Mouse (Mus musculus) stomach, embryonic 16.5 days (tissue): ENCODE results near the gene Scamp4. TPM values are rescaled to one million over a fixed set of nuclear protein-coding genes. Genes with fewer than 3 reads are reported as not detected.

Experiments used
- ATAC-seq: fragments of 200-750 bp; cut with Nextera tagmentation; 2 replicates; pipeline ENCODE4 v1.8.0; 2017; ENCODE audit warnings: moderate number of reproducible peaks, moderate TSS enrichment; ENCODE audit not compliant: insufficient read depth, low FRiP score
- H3K27ac ChIP-seq: fragments of 300-500 bp; sonication (generic); 2 replicates; pipeline ENCODE4 v1.5.1; 2014; ENCODE audit warnings: low read length
- H3K27me3 ChIP-seq: fragments of 300-500 bp; sonication (generic); 2 replicates; pipeline ENCODE4 v1.6.1; 2014; ENCODE audit warnings: low read length, control low read depth, mixed read lengths; ENCODE audit not compliant: control insufficient read depth, insufficient read depth
- H3K36me3 ChIP-seq: fragments of 300-500 bp; sonication (generic); 2 replicates; pipeline ENCODE4 v1.6.1; 2014; ENCODE audit warnings: low read length; ENCODE audit not compliant: control insufficient read depth, insufficient read depth
- H3K4me1 ChIP-seq: fragments of 300-500 bp; sonication (generic); 2 replicates; pipeline ENCODE4 v1.6.1; 2014; ENCODE audit warnings: low read length, control low read depth, mixed read lengths; ENCODE audit not compliant: control insufficient read depth, insufficient read depth
- H3K4me2 ChIP-seq: fragments of 300-500 bp; sonication (generic); 2 replicates; pipeline ENCODE4 v1.6.1; 2014; ENCODE audit warnings: low read depth, low read length, mixed read lengths
- H3K4me3 ChIP-seq: fragments of 300-500 bp; sonication (generic); replicated peaks from 2 replicates; pipeline ENCODE4 v1.5.1; 2014; ENCODE audit warnings: mild to moderate bottlenecking, low read length
- H3K9ac ChIP-seq: fragments of 300-500 bp; sonication (generic); 2 replicates; pipeline ENCODE4 v1.6.1; 2014; ENCODE audit warnings: low read length
- H3K9me3 ChIP-seq: fragments of 300-500 bp; sonication (generic); replicated peaks from 2 replicates; pipeline ENCODE4 v1.6.1; 2016; ENCODE audit warnings: low read length, control low read depth; ENCODE audit not compliant: control insufficient read depth
- WGBS: fragments of 180-500 bp; shearing (Covaris S2); extraction: QIAGEN DNeasy Blood & Tissue Kit; methylation state at CpG from one replicate; pipeline ENCODE4 v1.1.7; 2014; 5-methylcytosine and 5-hydroxymethylcytosine counted together
- polyA plus RNA-seq: library from polyadenylated mRNA; unstranded; fragments of >200 nt; fragmentation: Nextera tagmentation; extraction: Ambion mirVana; gene quantifications from 2 replicates; pipeline ENCODE4 v1.2.1, GENCODE M21; 2015

Scamp4 gene
- polyA plus RNA-seq, 1 experiment from 2014 or later = 92.1 TPM

GRCm38 (mm10) chr10:80586407-80587304 is 16.0 kb upstream of the Scamp4 start:
- WGBS = 89% methylated on average over 47 of the region's 51 CpGs
- H3K9ac ChIP-seq = peak overlapping the region; percentile 52
- ATAC-seq = no peak
- peak overlapping the region; percentile 68 for H3K27ac ChIP-seq
- H3K36me3 ChIP-seq = no peaks in the 10 kb centered on the region
- no peaks in the 10 kb centered on the region for H3K9me3 ChIP-seq
- peak overlapping the region; percentile 23 for H3K4me3 ChIP-seq
- peaks cover 26% of the 10 kb centered on the region for H3K4me1 ChIP-seq
- no peaks in the 10 kb centered on the region for H3K27me3 ChIP-seq
- peak overlapping the region; percentile 13; the same call in 1 of the 2 replicates for H3K4me2 ChIP-seq

GRCm38 (mm10) chr10:80587305-80587657 is 15.4 kb upstream of the Scamp4 start:
- no peaks in the 10 kb centered on the region for H3K27me3 ChIP-seq
- H3K9ac ChIP-seq = peak overlapping the region; percentile 52
- ATAC-seq = no peak
- no peak overlapping the region for H3K4me2 ChIP-seq
- no peaks in the 10 kb centered on the region for H3K9me3 ChIP-seq
- peak overlapping the region; percentile 68 for H3K27ac ChIP-seq
- no peaks in the 10 kb centered on the region for H3K36me3 ChIP-seq
- WGBS = 40% methylated on average over 4 of the region's 4 CpGs
- no peak overlapping the region for H3K4me3 ChIP-seq
- peaks cover 26% of the 10 kb centered on the region for H3K4me1 ChIP-seq

- Histone ChIP-seq H3K27ac (peak overlapping the region; percentile 79), H3K4me1 (peaks cover 25% of the 10 kb centered on the region), H3K4me2 (peak overlapping the region; percentile 94), H3K36me3 (no peaks in the 10 kb centered on the region), H3K9ac (peak overlapping the region; percentile 96), H3K4me3 (peak overlapping the region; percentile 91), H3K9me3 (no peaks in the 10 kb centered on the region), H3K27me3 (no peaks in the 10 kb centered on the region)
- WGBS = 11% methylated on average over 12 of the region's 12 CpGs
- no peak for ATAC-seq
Measured at GRCm38 (mm10) chr10:80589127-80589878, 13.4 kb upstream of the Scamp4 start.

GRCm38 (mm10) chr10:80589879-80590854 is 12.5 kb upstream of the Scamp4 start, which contains the start of gene Abhd17a:
Gene Abhd17a, minus strand, starts transcription at chr10:80590341.
- no peaks in the 10 kb centered on the region for H3K9me3 ChIP-seq
- WGBS = under 1% methylated on average over 73 of the region's 73 CpGs
- H3K27ac ChIP-seq = peak within 1 kb of the TSS; percentile 79
- H3K36me3 ChIP-seq = no peaks in the 10 kb centered on the region
- no peaks in the 10 kb centered on the region for H3K27me3 ChIP-seq
- peak within 1 kb of the TSS; percentile 94 for H3K4me2 ChIP-seq
- peak within 1 kb of the TSS; percentile 96 for H3K9ac ChIP-seq
- H3K4me1 ChIP-seq = peaks cover 24% of the 10 kb centered on the region
- peak within 1 kb of the TSS; percentile 91 for H3K4me3 ChIP-seq
- ATAC-seq = peak; percentile 96

- H3K9ac ChIP-seq = no peak overlapping the region
- H3K36me3 ChIP-seq = no peaks in the 10 kb centered on the region
- H3K27ac ChIP-seq = peak overlapping the region; percentile 18
- H3K4me1 ChIP-seq = 0 out of 2 replicates have a peak, but pooled peaks cover 2% of the 10 kb centered on the region
- no peak overlapping the region for H3K4me2 ChIP-seq
- H3K27me3 ChIP-seq = no peaks in the 10 kb centered on the region
- no peaks in the 10 kb centered on the region for H3K9me3 ChIP-seq
- H3K4me3 ChIP-seq = no peak overlapping the region
- ATAC-seq = no peak
- 30% methylated on average over 4 of the region's 4 CpGs for WGBS
Measured at GRCm38 (mm10) chr10:80596318-80596717, 6.4 kb upstream of the Scamp4 start.

GRCm38 (mm10) chr10:80603364-80603763 is 692 bp downstream of the Scamp4 start:
- H3K27ac ChIP-seq = peak overlapping the region; percentile 89

GRCm38 (mm10) chr10:80604001-80604509 is 1.4 kb downstream of the Scamp4 start:
- H3K27ac ChIP-seq = peak overlapping the region; percentile 89; the same call in 1 of the 2 replicates
- H3K27me3 ChIP-seq = no peaks in the 10 kb centered on the region
- WGBS = 83% methylated on average over 7 of the region's 7 CpGs
- no peak for ATAC-seq
- peaks cover 19% of the 10 kb centered on the region for H3K4me1 ChIP-seq
- H3K4me2 ChIP-seq = peak overlapping the region; percentile 89
- no peaks in the 10 kb centered on the region for H3K9me3 ChIP-seq
- peaks cover 21% of the 10 kb centered on the region for H3K36me3 ChIP-seq
- peak overlapping the region; percentile 84 for H3K9ac ChIP-seq
- H3K4me3 ChIP-seq = peak overlapping the region; percentile 79

More at GRCm38 (mm10) chr10:80603364-80603763, 692 bp downstream of the Scamp4 start:
- peaks cover 14% of the 10 kb centered on the region for H3K36me3 ChIP-seq
- H3K9ac ChIP-seq = peak overlapping the region; percentile 84
- H3K4me1 ChIP-seq = peaks cover 19% of the 10 kb centered on the region
- H3K9me3 ChIP-seq = no peaks in the 10 kb centered on the region
- ATAC-seq = no peak
- no peaks in the 10 kb centered on the region for H3K27me3 ChIP-seq
- peak overlapping the region; percentile 79 for H3K4me3 ChIP-seq
- peak overlapping the region; percentile 89 for H3K4me2 ChIP-seq
- WGBS = 25% methylated on average over 7 of the region's 7 CpGs

GRCm38 (mm10) chr10:80604988-80605387 is 2.3 kb downstream of the Scamp4 start:
- no peak for ATAC-seq
- WGBS = 92% methylated on average over 2 of the region's 2 CpGs
- Histone ChIP-seq H3K9ac (no peak overlapping the region), H3K27me3 (no peaks in the 10 kb centered on the region), H3K27ac (no peak overlapping the region), H3K9me3 (no peaks in the 10 kb centered on the region), H3K4me3 (no peak overlapping the region), H3K4me1 (peaks cover 19% of the 10 kb centered on the region), H3K36me3 (peaks cover 24% of the 10 kb centered on the region), H3K4me2 (no peak overlapping the region)
